Mouse (Mus musculus): ENCODE results near the gene Pdx1. TPM values are rescaled to one million over a fixed set of nuclear protein-coding genes. Genes with fewer than 3 reads are reported as not detected.

Gene Pdx1
- polyA plus RNA-seq, 1 experiment from 2014 or later = not detected

- DNase-seq (no peak), ATAC-seq (ENCODE audit: low FRiP score, low TSS enrichment) (no peak)
- H3K4me1 ChIP-seq (ENCODE audit: control insufficient read depth, insufficient read depth, low read length) = no peaks in the 10 kb centered on the region
- no peaks in the 10 kb centered on the region for H3K36me3 ChIP-seq (ENCODE audit: control insufficient read depth, insufficient read depth, low read length)
- H3K27me3 ChIP-seq (ENCODE audit: control insufficient read depth, insufficient read depth, low read length) = peaks cover 81% of the 10 kb centered on the region
- WGBS = 9% methylated on average over 6 of the region's 6 CpGs
- H3K9ac ChIP-seq (replicated peaks; ENCODE audit: low read length) = no peak overlapping the region
- H3K4me3 ChIP-seq (replicated peaks; ENCODE audit: low read depth, low read length) = no peak overlapping the region
- H3K27ac ChIP-seq (replicated peaks; ENCODE audit: low read depth, low read length) = no peak overlapping the region
- H3K9me3 ChIP-seq (ENCODE audit: control insufficient read depth, low read length) = no peaks in the 10 kb centered on the region
- H3K4me2 ChIP-seq (ENCODE audit: low read length) = no peak overlapping the region
Observed at GRCm38 (mm10) chr5:147267434-147267833, 2.3 kb upstream of the Pdx1 start.

- Histone ChIP-seq H3K27ac (replicated peaks; ENCODE audit: low read depth, low read length) (no peak overlapping the region), H3K4me2 (ENCODE audit: low read length) (no peak overlapping the region), H3K9ac (replicated peaks; ENCODE audit: low read length) (no peak overlapping the region), H3K36me3 (ENCODE audit: control insufficient read depth, insufficient read depth, low read length) (no peaks in the 10 kb centered on the region), H3K4me3 (replicated peaks; ENCODE audit: low read depth, low read length) (no peak overlapping the region), H3K4me1 (ENCODE audit: control insufficient read depth, insufficient read depth, low read length) (no peaks in the 10 kb centered on the region), H3K9me3 (ENCODE audit: control insufficient read depth, low read length) (no peaks in the 10 kb centered on the region), H3K27me3 (ENCODE audit: control insufficient read depth, insufficient read depth, low read length) (peaks cover 94% of the 10 kb centered on the region)
- under 1% methylated on average over 8 of the region's 8 CpGs for WGBS
- DNase-seq (no peak), ATAC-seq (ENCODE audit: low FRiP score, low TSS enrichment) (no peak)
Observed at GRCm38 (mm10) chr5:147268728-147269127, 1.0 kb upstream of the Pdx1 start.

GRCm38 (mm10) chr5:147269371-147269770, 388 bp upstream of the Pdx1 start:
- Histone ChIP-seq H3K36me3 (ENCODE audit: control insufficient read depth, insufficient read depth, low read length) (no peaks in the 10 kb centered on the region), H3K9me3 (ENCODE audit: control insufficient read depth, low read length) (no peaks in the 10 kb centered on the region), H3K9ac (replicated peaks; ENCODE audit: low read length) (no peak overlapping the region), H3K27ac (replicated peaks; ENCODE audit: low read depth, low read length) (no peak overlapping the region), H3K4me3 (replicated peaks; ENCODE audit: low read depth, low read length) (no peak overlapping the region), H3K27me3 (ENCODE audit: control insufficient read depth, insufficient read depth, low read length) (peaks cover 96% of the 10 kb centered on the region), H3K4me2 (ENCODE audit: low read length) (no peak overlapping the region), H3K4me1 (ENCODE audit: control insufficient read depth, insufficient read depth, low read length) (no peaks in the 10 kb centered on the region)
- no peak for DNase-seq
- WGBS = 4% methylated on average over 6 of the region's 6 CpGs
- ATAC-seq (ENCODE audit: low FRiP score, low TSS enrichment) = no peak

GRCm38 (mm10) chr5:147270673-147271655, 1.2 kb downstream of the Pdx1 start:
- H3K27ac ChIP-seq (replicated peaks; ENCODE audit: low read depth, low read length) = no peak overlapping the region
- no peaks in the 10 kb centered on the region for H3K36me3 ChIP-seq (ENCODE audit: control insufficient read depth, insufficient read depth, low read length)
- H3K27me3 ChIP-seq (ENCODE audit: control insufficient read depth, insufficient read depth, low read length) = peaks cover 100% of the 10 kb centered on the region
- H3K4me2 ChIP-seq (ENCODE audit: low read length) = no peak overlapping the region
- no peak overlapping the region for H3K9ac ChIP-seq (replicated peaks; ENCODE audit: low read length)
- no peak for ATAC-seq (ENCODE audit: low FRiP score, low TSS enrichment)
- no peaks in the 10 kb centered on the region for H3K9me3 ChIP-seq (ENCODE audit: control insufficient read depth, low read length)
- no peak overlapping the region for H3K4me3 ChIP-seq (replicated peaks; ENCODE audit: low read depth, low read length)
- WGBS = 2% methylated on average over 29 of the region's 29 CpGs
- DNase-seq = no peak
- no peaks in the 10 kb centered on the region for H3K4me1 ChIP-seq (ENCODE audit: control insufficient read depth, insufficient read depth, low read length)

- no peaks in the 10 kb centered on the region for H3K9me3 ChIP-seq (ENCODE audit: control insufficient read depth, low read length)
- H3K9ac ChIP-seq (replicated peaks; ENCODE audit: low read length) = no peak overlapping the region
- H3K27me3 ChIP-seq (ENCODE audit: control insufficient read depth, insufficient read depth, low read length) = peaks cover 100% of the 10 kb centered on the region
- H3K4me1 ChIP-seq (ENCODE audit: control insufficient read depth, insufficient read depth, low read length) = no peaks in the 10 kb centered on the region
- no peak for ATAC-seq (ENCODE audit: low FRiP score, low TSS enrichment)
- no peak overlapping the region for H3K4me2 ChIP-seq (ENCODE audit: low read length)
- no peaks in the 10 kb centered on the region for H3K36me3 ChIP-seq (ENCODE audit: control insufficient read depth, insufficient read depth, low read length)
- no peak overlapping the region for H3K4me3 ChIP-seq (replicated peaks; ENCODE audit: low read depth, low read length)
- H3K27ac ChIP-seq (replicated peaks; ENCODE audit: low read depth, low read length) = no peak overlapping the region
- DNase-seq = no peak
- WGBS = 1% methylated on average over 12 of the region's 12 CpGs
Observed at GRCm38 (mm10) chr5:147272046-147272807, 2.5 kb downstream of the Pdx1 start.

GRCm38 (mm10) chr5:147272808-147273345, 3.1 kb downstream of the Pdx1 start:
- ATAC-seq (ENCODE audit: low FRiP score, low TSS enrichment) = no peak
- Histone ChIP-seq H3K9ac (replicated peaks; ENCODE audit: low read length) (no peak overlapping the region), H3K27me3 (ENCODE audit: control insufficient read depth, insufficient read depth, low read length) (peaks cover 100% of the 10 kb centered on the region), H3K36me3 (ENCODE audit: control insufficient read depth, insufficient read depth, low read length) (no peaks in the 10 kb centered on the region), H3K4me2 (ENCODE audit: low read length) (no peak overlapping the region), H3K27ac (replicated peaks; ENCODE audit: low read depth, low read length) (no peak overlapping the region), H3K9me3 (ENCODE audit: control insufficient read depth, low read length) (no peaks in the 10 kb centered on the region), H3K4me3 (replicated peaks; ENCODE audit: low read depth, low read length) (no peak overlapping the region), H3K4me1 (ENCODE audit: control insufficient read depth, insufficient read depth, low read length) (no peaks in the 10 kb centered on the region)
- no peak for DNase-seq
- WGBS = 2% methylated on average over 10 of the region's 10 CpGs

- H3K4me2 ChIP-seq (ENCODE audit: low read length) = no peak overlapping the region
- H3K9me3 ChIP-seq (ENCODE audit: control insufficient read depth, low read length) = no peaks in the 10 kb centered on the region
- H3K27ac ChIP-seq (replicated peaks; ENCODE audit: low read depth, low read length) = no peak overlapping the region
- DNase-seq = no peak
- ATAC-seq (ENCODE audit: low FRiP score, low TSS enrichment) = no peak
- peaks cover 98% of the 10 kb centered on the region for H3K27me3 ChIP-seq (ENCODE audit: control insufficient read depth, insufficient read depth, low read length)
- H3K4me1 ChIP-seq (ENCODE audit: control insufficient read depth, insufficient read depth, low read length) = no peaks in the 10 kb centered on the region
- H3K4me3 ChIP-seq (replicated peaks; ENCODE audit: low read depth, low read length) = no peak overlapping the region
- no peaks in the 10 kb centered on the region for H3K36me3 ChIP-seq (ENCODE audit: control insufficient read depth, insufficient read depth, low read length)
- 1% methylated on average over 48 of the region's 48 CpGs for whole genome bisulfite sequencing
- H3K9ac ChIP-seq (replicated peaks; ENCODE audit: low read length) = no peak overlapping the region
Observed at GRCm38 (mm10) chr5:147274174-147275141, 4.7 kb downstream of the Pdx1 start.

- no peaks in the 10 kb centered on the region for H3K36me3 ChIP-seq (ENCODE audit: control insufficient read depth, insufficient read depth, low read length)
- DNase-seq (no peak), ATAC-seq (ENCODE audit: low FRiP score, low TSS enrichment) (no peak)
- H3K27me3 ChIP-seq (ENCODE audit: control insufficient read depth, insufficient read depth, low read length) = peaks cover 98% of the 10 kb centered on the region
- WGBS = 14% methylated on average over 3 of the region's 3 CpGs
- H3K4me2 ChIP-seq (ENCODE audit: low read length) = no peak overlapping the region
- H3K4me1 ChIP-seq (ENCODE audit: control insufficient read depth, insufficient read depth, low read length) = no peaks in the 10 kb centered on the region
- no peak overlapping the region for H3K4me3 ChIP-seq (replicated peaks; ENCODE audit: low read depth, low read length)
- no peak overlapping the region for H3K27ac ChIP-seq (replicated peaks; ENCODE audit: low read depth, low read length)
- H3K9me3 ChIP-seq (ENCODE audit: control insufficient read depth, low read length) = no peaks in the 10 kb centered on the region
- H3K9ac ChIP-seq (replicated peaks; ENCODE audit: low read length) = no peak overlapping the region
Observed at GRCm38 (mm10) chr5:147275761-147276160, 6.0 kb downstream of the Pdx1 start.
